Mouse (Mus musculus) intestine, embryonic 16.5 days (tissue): ENCODE results near the gene Castor1. TPM values are rescaled to one million over a fixed set of nuclear protein-coding genes. Genes with fewer than 3 reads are reported as not detected.

Experiments
- ATAC-seq: fragments of 200-750 bp; cut with Nextera tagmentation; 2 replicates; pipeline ENCODE4 v1.8.0; 2017; ENCODE audit warnings: moderate TSS enrichment, moderate library complexity
- H3K27ac ChIP-seq: fragments of 300-500 bp; sonication (generic); 2 replicates; pipeline ENCODE4 v1.5.1; 2014; ENCODE audit warnings: mild to moderate bottlenecking, low read length
- H3K27me3 ChIP-seq: fragments of 300-500 bp; sonication (generic); replicated peaks from 2 replicates; pipeline ENCODE4 v1.6.1; 2014; ENCODE audit warnings: low read length, control low read depth, mixed read lengths; ENCODE audit not compliant: control insufficient read depth, insufficient read depth
- H3K36me3 ChIP-seq: fragments of 300-500 bp; sonication (generic); 2 replicates; pipeline ENCODE4 v1.6.1; 2014; ENCODE audit warnings: low read length, control low read depth; ENCODE audit not compliant: control insufficient read depth, insufficient read depth
- H3K4me1 ChIP-seq: fragments of 300-500 bp; sonication (generic); 2 replicates; pipeline ENCODE4 v1.6.1; 2014; ENCODE audit warnings: low read length, control low read depth, mixed read lengths; ENCODE audit not compliant: control insufficient read depth, insufficient read depth
- H3K4me2 ChIP-seq: fragments of 300-500 bp; sonication (generic); 2 replicates; pipeline ENCODE4 v1.6.1; 2014; ENCODE audit warnings: low read depth, low read length, control low read depth
- H3K4me3 ChIP-seq: fragments of 300-500 bp; sonication (generic); 2 replicates; pipeline ENCODE4 v1.5.1; 2014; ENCODE audit warnings: mild to moderate bottlenecking, low read length
- H3K9ac ChIP-seq: fragments of 300-500 bp; sonication (generic); 2 replicates; pipeline ENCODE4 v1.6.1; 2014; ENCODE audit warnings: low read depth, low read length
- H3K9me3 ChIP-seq: fragments of 300-500 bp; sonication (generic); 2 replicates; pipeline ENCODE4 v1.6.1; 2016; ENCODE audit warnings: low read length, control low read depth; ENCODE audit not compliant: control insufficient read depth
- WGBS: fragments of 180-500 bp; shearing (Covaris S2); extraction: QIAGEN DNeasy Blood & Tissue Kit; methylation state at CpG from one replicate; pipeline ENCODE4 v1.1.7; 2014; 5-methylcytosine and 5-hydroxymethylcytosine counted together
- polyA plus RNA-seq: library from polyadenylated mRNA; unstranded; fragments of >200 nt; fragmentation: Nextera tagmentation; extraction: Ambion mirVana; gene quantifications from 2 replicates; pipeline ENCODE4 v1.2.1, GENCODE M21; 2015

Castor1 gene
- polyA plus RNA-seq, 1 experiment from 2014 or later = 5.9 TPM

DNA sequence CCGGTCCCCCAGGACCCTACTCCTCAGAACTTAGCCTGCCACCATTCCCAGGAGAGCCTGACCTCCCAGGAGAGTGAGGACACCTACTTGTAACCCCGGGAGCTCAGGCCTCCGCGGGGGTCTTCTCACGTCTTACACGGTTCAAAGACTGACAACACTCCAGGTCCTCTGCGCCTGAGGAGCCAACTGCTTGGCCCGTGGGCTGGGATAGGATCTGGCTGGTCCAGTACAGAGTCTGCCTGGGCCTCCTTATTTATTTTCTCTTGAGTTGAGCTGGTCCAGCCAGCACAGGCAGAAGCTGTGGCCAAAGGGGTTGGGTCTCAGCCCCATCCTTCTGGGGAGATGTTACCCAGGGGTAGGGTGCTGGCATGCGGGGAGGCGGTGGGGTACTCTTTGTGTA is 3.0 kb upstream of the Castor1 start:
- no peak overlapping the region for H3K4me2 ChIP-seq
- ATAC-seq = no peak
- H3K27me3 ChIP-seq = no peaks in the 10 kb centered on the region
- H3K4me1 ChIP-seq = peaks cover 4% of the 10 kb centered on the region; the same call in 1 of the 2 replicates
- 82% methylated on average over 10 of the region's 10 CpGs for WGBS
- peaks cover 9% of the 10 kb centered on the region; the same call in 1 of the 2 replicates for H3K36me3 ChIP-seq
- no peak overlapping the region for H3K27ac ChIP-seq
- H3K9me3 ChIP-seq = no peaks in the 10 kb centered on the region
- H3K9ac ChIP-seq = no peak overlapping the region
- H3K4me3 ChIP-seq = no peak overlapping the region

DNA sequence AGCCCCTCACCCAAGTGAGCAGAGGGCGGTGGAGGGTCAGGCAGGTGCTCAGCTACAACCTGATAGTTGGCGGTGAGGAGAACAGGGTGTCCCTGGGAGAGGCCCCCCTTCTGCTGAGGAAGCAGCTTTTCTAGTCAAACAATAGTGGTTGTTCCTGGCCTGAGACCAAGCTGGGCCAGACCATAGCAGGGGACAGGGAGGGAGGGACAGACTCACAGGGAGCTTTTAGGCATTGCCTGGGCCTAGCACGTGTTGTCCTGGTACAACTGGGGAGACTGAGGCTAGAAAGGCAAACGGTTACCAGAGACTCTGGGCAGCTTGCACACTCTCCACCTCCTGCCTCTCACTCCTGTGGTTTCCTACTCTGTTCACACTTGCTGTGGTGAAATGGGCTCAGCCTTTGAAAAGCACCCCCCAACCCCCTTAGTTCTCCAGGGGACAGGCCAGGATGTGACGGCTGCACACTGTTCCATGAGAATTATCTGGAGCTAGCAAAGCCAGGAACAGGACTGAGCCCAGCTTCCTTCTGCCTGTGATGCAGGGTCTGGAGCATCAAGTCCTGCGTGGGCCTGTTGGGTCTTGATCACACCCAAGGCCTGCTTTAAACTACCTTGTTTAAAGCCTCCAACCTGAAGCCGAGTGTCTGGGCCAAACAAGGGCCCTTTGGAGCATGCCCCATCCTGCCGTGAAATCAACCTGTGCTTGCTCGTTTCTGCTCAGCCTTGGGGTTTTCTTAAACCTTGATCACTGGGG is 1.6 kb upstream of the Castor1 start:
- Histone ChIP-seq H3K4me2 (no peak overlapping the region), H3K4me1 (peaks cover 4% of the 10 kb centered on the region; the same call in 1 of the 2 replicates), H3K9ac (no peak overlapping the region; the same call in 1 of the 2 replicates), H3K27me3 (no peaks in the 10 kb centered on the region), H3K36me3 (peaks cover 9% of the 10 kb centered on the region; the same call in 1 of the 2 replicates), H3K9me3 (no peaks in the 10 kb centered on the region), H3K27ac (peak overlapping the region; percentile 35), H3K4me3 (no peak overlapping the region)
- WGBS = 81% methylated on average over 9 of the region's 9 CpGs
- ATAC-seq = no peak

DNA sequence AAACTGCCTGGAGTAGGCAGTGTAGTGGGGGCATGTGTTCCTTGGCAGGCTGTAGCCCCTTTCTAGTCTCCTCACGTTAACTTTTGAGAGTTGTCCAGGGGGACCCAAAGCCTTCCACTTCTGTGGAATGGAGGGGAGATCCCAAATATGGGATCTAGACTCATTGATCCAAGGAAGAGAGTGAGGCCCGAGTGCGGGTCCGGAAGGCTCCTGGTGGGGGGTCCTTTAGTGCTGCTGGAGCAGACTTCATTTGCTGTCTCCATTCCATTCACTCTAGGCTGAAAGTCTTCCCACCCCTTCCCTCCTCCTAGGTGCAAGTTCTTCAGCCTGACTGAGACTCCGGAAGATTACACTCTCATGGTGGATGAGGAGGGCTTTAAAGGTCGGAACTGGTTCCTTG is 612 bp downstream of the Castor1 start:
- Histone ChIP-seq H3K4me1 (peaks cover 6% of the 10 kb centered on the region; the same call in 1 of the 2 replicates), H3K27ac (no peak overlapping the region), H3K4me3 (peak overlapping the region; percentile 60), H3K27me3 (no peaks in the 10 kb centered on the region), H3K9ac (peak overlapping the region; percentile 70), H3K9me3 (no peaks in the 10 kb centered on the region), H3K4me2 (peak overlapping the region; percentile 96), H3K36me3 (peaks cover 9% of the 10 kb centered on the region; the same call in 1 of the 2 replicates)
- WGBS = 13% methylated on average over 6 of the region's 6 CpGs
- no peak; the same call in 1 of the 2 replicates for ATAC-seq

DNA sequence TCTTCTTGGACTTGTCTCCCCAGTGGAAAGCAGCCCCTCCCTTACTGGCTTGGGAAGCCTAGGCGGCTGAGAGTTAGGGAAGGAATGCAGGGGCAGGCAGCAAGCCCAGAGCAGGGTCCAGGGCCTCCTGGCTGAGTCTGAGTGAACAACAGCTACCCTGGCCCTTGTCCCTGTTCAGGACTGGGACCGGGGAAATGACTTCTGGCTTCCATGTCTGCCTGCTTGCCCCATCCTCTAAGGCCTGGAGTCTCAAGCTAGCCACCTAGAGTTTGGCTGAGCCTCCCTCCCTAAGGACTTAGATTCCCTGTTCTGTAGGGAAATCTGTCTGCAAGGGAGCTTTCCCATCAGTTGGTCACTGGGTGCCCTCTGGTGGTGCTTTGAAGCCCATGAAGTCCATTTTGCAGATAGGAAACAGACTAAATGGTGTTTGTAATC is 1.3 kb downstream of the Castor1 start:
- ATAC-seq = no peak
- 17% methylated on average over 2 of the region's 2 CpGs for WGBS

DNA sequence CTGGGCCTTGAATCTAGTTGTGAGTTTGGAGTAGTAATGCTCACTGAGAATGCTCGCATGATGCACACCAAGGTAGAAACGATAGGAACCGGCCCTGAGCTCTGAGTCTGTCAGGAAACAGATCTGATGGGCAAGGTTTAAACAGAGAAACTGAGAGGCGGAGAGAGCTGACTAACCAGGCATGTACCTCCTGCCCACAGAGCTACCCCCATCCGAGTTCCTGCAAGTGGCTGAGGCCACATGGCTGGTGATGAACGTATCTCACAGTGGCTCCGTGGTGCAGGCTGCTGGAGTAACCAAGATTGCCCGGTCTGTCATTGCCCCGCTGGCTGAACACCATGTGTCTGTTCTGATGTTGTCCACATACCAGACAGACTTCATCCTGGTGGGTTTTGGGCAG is 1.9 kb downstream of the Castor1 start:
- WGBS = 62% methylated on average over 9 of the region's 9 CpGs
- H3K36me3 ChIP-seq = 0 out of 2 replicates have a peak, but pooled peaks cover 3% of the 10 kb centered on the region
- peaks cover 9% of the 10 kb centered on the region; the same call in 1 of the 2 replicates for H3K4me1 ChIP-seq
- no peak for ATAC-seq
- H3K4me2 ChIP-seq = no peak overlapping the region
- H3K9ac ChIP-seq = no peak overlapping the region
- no peak overlapping the region for H3K4me3 ChIP-seq
- no peaks in the 10 kb centered on the region for H3K27me3 ChIP-seq
- no peaks in the 10 kb centered on the region for H3K9me3 ChIP-seq
- no peak overlapping the region for H3K27ac ChIP-seq

More for the DNA sequence above, 1.3 kb downstream of the Castor1 start:
- H3K9ac ChIP-seq = no peak overlapping the region
- peaks cover 9% of the 10 kb centered on the region; the same call in 1 of the 2 replicates for H3K4me1 ChIP-seq
- H3K27ac ChIP-seq = no peak overlapping the region
- H3K4me3 ChIP-seq = no peak overlapping the region
- H3K27me3 ChIP-seq = no peaks in the 10 kb centered on the region
- no peaks in the 10 kb centered on the region for H3K9me3 ChIP-seq
- peaks cover 9% of the 10 kb centered on the region; the same call in 1 of the 2 replicates for H3K36me3 ChIP-seq
- H3K4me2 ChIP-seq = no peak overlapping the region

DNA sequence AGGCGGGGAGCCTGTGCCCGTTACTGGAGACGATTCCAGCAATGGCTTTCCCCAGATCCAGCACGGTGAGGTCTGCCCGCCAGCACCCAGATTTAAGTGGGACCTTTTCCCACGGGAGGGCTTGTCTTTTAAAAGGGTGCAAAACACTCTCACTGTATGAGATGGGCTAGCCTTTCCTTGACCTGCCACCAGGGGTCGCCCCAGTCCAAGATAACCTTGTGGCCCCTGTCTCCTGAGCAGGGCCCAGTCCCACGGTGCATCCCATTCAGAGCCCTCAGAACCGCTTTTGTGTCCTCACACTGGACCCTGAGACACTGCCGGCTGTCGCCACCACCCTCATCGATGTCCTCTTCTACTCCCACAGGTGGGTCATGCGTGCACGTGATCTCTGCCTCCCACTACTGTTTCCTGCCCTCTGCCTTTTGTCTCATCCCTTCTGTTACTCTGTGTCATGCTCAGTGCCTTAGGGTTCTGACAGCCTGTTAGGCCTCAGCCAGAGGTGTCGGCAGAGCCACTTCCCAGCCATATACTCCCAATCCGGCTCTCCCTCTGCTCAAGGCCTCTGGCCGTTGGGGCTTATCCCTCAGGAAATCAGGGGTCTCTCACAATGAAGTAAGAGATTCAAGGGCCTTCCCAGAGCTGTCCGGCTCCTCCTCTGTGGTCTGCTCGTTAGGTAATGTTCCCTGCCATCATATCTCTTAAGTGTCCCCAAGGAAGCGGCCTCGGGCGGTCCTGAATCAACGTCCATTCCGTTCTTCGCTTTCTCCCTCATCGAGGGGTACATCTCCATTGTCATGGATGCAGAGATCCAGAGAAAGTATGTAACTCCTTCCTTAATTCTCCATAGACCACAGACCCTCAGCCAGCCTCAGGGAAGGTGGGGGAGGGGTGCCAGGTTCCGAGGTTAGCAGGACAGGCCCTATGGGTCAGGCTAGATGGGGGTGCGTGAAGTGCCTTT is 2.7 kb downstream of the Castor1 start:
- Histone ChIP-seq H3K36me3 (no peaks in the 10 kb centered on the region), H3K4me3 (no peak overlapping the region), H3K9me3 (no peaks in the 10 kb centered on the region), H3K27me3 (no peaks in the 10 kb centered on the region), H3K9ac (no peak overlapping the region), H3K27ac (no peak overlapping the region), H3K4me2 (no peak overlapping the region), H3K4me1 (peaks cover 9% of the 10 kb centered on the region; the same call in 1 of the 2 replicates)
- ATAC-seq = peak; percentile 17; the same call in 1 of the 2 replicates
- 55% methylated on average over 28 of the region's 28 CpGs for WGBS

DNA sequence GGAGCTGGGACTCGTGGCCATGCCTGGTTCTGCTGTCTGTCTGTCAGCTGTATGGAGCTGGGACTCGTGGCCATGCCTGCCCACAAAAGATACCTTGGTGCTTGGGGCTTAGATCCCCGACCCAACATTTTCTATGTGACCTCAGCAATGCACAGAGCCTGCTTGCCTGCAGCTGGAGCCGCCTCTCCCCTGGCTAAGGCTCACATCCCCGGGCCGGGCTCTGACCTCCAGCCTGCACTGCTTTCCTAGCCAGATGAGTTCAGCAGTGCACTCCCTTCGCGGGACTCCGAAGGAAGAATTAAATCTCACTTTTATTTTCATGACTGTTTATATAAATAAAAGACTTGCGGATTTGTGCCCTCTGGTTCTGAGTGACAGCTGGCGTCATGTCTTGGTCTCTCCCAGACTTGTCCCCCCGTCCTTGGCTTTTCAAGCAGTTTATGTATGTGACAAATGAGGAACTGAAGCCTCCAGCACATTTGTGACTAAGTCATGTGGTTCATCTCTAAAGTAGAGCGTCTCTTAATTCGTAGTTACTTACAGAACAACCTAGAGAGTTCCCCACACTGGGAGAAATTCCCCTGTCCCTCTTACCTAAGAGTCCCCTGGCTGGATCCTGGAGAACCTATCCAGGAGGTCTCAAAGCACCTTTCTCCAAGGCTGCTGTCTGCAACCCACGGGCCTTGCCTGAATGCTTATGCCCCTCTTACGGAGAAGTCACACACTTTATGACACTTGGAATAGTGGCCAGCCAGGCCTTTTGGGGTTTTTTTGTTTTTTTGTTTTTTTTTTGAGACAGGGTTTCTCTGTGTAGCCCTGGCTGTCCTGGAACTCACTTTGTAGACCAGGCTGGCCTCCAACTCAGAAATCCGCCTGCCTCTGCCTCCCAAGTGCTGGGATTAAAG is 4.3 kb downstream of the Castor1 start:
- no peak for ATAC-seq
- H3K4me2 ChIP-seq = no peak overlapping the region

DNA sequence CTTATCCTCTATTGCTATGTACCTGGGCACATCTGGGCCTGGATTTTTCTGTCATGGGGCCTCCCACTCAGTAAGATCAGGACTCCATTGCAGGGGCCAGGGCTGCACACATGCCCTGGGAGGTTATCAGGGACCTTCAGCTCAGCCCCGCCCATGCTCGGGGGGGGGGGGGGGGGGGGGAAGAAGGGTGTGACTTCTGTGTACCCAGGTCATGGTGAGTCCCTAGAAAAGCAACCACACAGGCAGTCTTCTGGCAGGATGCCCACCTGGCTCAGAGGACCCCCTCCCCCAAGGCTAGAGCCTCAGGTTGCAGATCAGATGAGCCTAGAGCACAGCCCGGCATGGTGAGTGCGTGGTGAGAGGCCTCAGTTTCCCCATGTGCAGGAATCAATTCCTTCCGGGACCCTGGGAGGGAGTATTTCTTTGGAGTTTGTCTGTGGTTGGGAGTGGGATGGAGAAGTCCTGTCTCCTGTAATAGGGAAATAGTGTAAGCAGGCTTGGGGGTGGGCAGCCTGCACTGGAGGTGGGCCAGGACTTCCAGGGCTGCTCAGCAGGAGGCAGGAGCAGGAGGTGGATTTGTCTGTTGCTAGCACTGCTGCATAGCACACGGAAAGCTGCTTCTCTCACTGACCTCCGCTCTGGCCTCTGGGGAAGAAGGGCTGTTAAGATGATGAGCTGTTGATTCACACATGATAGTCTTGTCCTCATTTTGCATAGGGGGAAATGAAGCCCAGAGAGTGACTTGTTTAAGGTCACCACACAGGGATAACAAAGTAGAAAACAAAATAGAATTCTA is 5.6 kb downstream of the Castor1 start:
- no peak overlapping the region for H3K4me2 ChIP-seq
- 32% methylated on average over 7 of the region's 7 CpGs for WGBS
- ATAC-seq = peak; percentile 67

More for the DNA sequence above, 4.3 kb downstream of the Castor1 start:
- Histone ChIP-seq H3K9ac (no peak overlapping the region), H3K4me1 (peaks cover 5% of the 10 kb centered on the region; the same call in 1 of the 2 replicates), H3K27me3 (no peaks in the 10 kb centered on the region), H3K36me3 (no peaks in the 10 kb centered on the region), H3K4me3 (no peak overlapping the region), H3K9me3 (no peaks in the 10 kb centered on the region), H3K27ac (no peak overlapping the region)
- WGBS = 70% methylated on average over 17 of the region's 17 CpGs

More for the DNA sequence above, 5.6 kb downstream of the Castor1 start:
- Histone ChIP-seq H3K27me3 (no peaks in the 10 kb centered on the region), H3K9me3 (no peaks in the 10 kb centered on the region), H3K27ac (no peak overlapping the region), H3K9ac (no peak overlapping the region), H3K4me1 (peaks cover 5% of the 10 kb centered on the region; the same call in 1 of the 2 replicates), H3K4me3 (no peak overlapping the region), H3K36me3 (no peaks in the 10 kb centered on the region)
